Mouse (Mus musculus) kidney, adult 8-10 months (tissue): Measurements from ENCODE around the gene Pim3.

Experiments used
- DNase-seq, 2 experiments: peaks; one replicate each; pipeline ENCODE4 v3.0.0; 2022

Gene Pim3

GRCm38 (mm10) chr15:88882851-88883250, 20.9 kb downstream of the Pim3 start:
- no peak for DNase-seq

- no peak for DNase-seq
Measured at GRCm38 (mm10) chr15:88883342-88883741, 21.4 kb downstream of the Pim3 start.

GRCm38 (mm10) chr15:88885376-88885775, 23.4 kb downstream of the Pim3 start:
- no peak for DNase-seq

GRCm38 (mm10) chr15:88889032-88889431, 27.0 kb downstream of the Pim3 start:
- no peak for DNase-seq

GRCm38 (mm10) chr15:88889994-88890393, 28.0 kb downstream of the Pim3 start:
- DNase-seq = no peak

- peak; percentile 91 for DNase-seq
Measured at GRCm38 (mm10) chr15:88890751-88891675, 29.0 kb downstream of the Pim3 start.

- DNase-seq = no peak
Measured at GRCm38 (mm10) chr15:88891676-88892040, 29.7 kb downstream of the Pim3 start.

GRCm38 (mm10) chr15:88892252-88892651, 30.3 kb downstream of the Pim3 start:
- DNase-seq = peak; percentile 31 to 47

GRCm38 (mm10) chr15:88892876-88893275, 30.9 kb downstream of the Pim3 start:
- DNase-seq = no peak

GRCm38 (mm10) chr15:88895119-88895518, 33.1 kb downstream of the Pim3 start:
- DNase-seq = no peak

GRCm38 (mm10) chr15:88895891-88896290, 33.9 kb downstream of the Pim3 start:
- no peak for DNase-seq

- DNase-seq = no peak
Measured at GRCm38 (mm10) chr15:88896341-88896980, 34.5 kb downstream of the Pim3 start.

GRCm38 (mm10) chr15:88902200-88902875, 40.4 kb downstream of the Pim3 start:
- DNase-seq = no peak

- no peak for DNase-seq
Measured at GRCm38 (mm10) chr15:88903086-88903485, 41.1 kb downstream of the Pim3 start.

- no peak for DNase-seq
Measured at GRCm38 (mm10) chr15:88904056-88904811, 42.2 kb downstream of the Pim3 start.

- no peak for DNase-seq
Measured at GRCm38 (mm10) chr15:88906347-88906746, 44.4 kb downstream of the Pim3 start.

GRCm38 (mm10) chr15:88915046-88915445, 53.1 kb downstream of the Pim3 start:
- DNase-seq = no peak
